Mouse (Mus musculus) stomach, embryonic 16.5 days (tissue): ENCODE data around the gene Ppard. TPM values are rescaled to one million over a fixed set of nuclear protein-coding genes. Genes with fewer than 3 reads are reported as not detected.

Experiments
- ATAC-seq: fragments of 200-750 bp; cut with Nextera tagmentation; 2 replicates; pipeline ENCODE4 v1.8.0; 2017; ENCODE audit warnings: moderate number of reproducible peaks, moderate TSS enrichment; ENCODE audit not compliant: insufficient read depth, low FRiP score
- H3K27ac ChIP-seq: fragments of 300-500 bp; sonication (generic); 2 replicates; pipeline ENCODE4 v1.5.1; 2014; ENCODE audit warnings: low read length
- H3K27me3 ChIP-seq: fragments of 300-500 bp; sonication (generic); 2 replicates; pipeline ENCODE4 v1.6.1; 2014; ENCODE audit warnings: low read length, control low read depth, mixed read lengths; ENCODE audit not compliant: control insufficient read depth, insufficient read depth
- H3K36me3 ChIP-seq: fragments of 300-500 bp; sonication (generic); 2 replicates; pipeline ENCODE4 v1.6.1; 2014; ENCODE audit warnings: low read length; ENCODE audit not compliant: control insufficient read depth, insufficient read depth
- H3K4me1 ChIP-seq: fragments of 300-500 bp; sonication (generic); 2 replicates; pipeline ENCODE4 v1.6.1; 2014; ENCODE audit warnings: low read length, control low read depth, mixed read lengths; ENCODE audit not compliant: control insufficient read depth, insufficient read depth
- H3K4me2 ChIP-seq: fragments of 300-500 bp; sonication (generic); 2 replicates; pipeline ENCODE4 v1.6.1; 2014; ENCODE audit warnings: low read depth, low read length, mixed read lengths
- H3K4me3 ChIP-seq: fragments of 300-500 bp; sonication (generic); replicated peaks from 2 replicates; pipeline ENCODE4 v1.5.1; 2014; ENCODE audit warnings: mild to moderate bottlenecking, low read length
- H3K9ac ChIP-seq: fragments of 300-500 bp; sonication (generic); 2 replicates; pipeline ENCODE4 v1.6.1; 2014; ENCODE audit warnings: low read length
- H3K9me3 ChIP-seq: fragments of 300-500 bp; sonication (generic); replicated peaks from 2 replicates; pipeline ENCODE4 v1.6.1; 2016; ENCODE audit warnings: low read length, control low read depth; ENCODE audit not compliant: control insufficient read depth
- WGBS: fragments of 180-500 bp; shearing (Covaris S2); extraction: QIAGEN DNeasy Blood & Tissue Kit; methylation state at CpG from one replicate; pipeline ENCODE4 v1.1.7; 2014; 5-methylcytosine and 5-hydroxymethylcytosine counted together
- polyA plus RNA-seq: library from polyadenylated mRNA; unstranded; fragments of >200 nt; fragmentation: Nextera tagmentation; extraction: Ambion mirVana; gene quantifications from 2 replicates; pipeline ENCODE4 v1.2.1, GENCODE M21; 2015

Gene Ppard
- 2.8 and 3.0 TPM in 2 replicates for polyA plus RNA-seq

- Histone ChIP-seq H3K27me3 (no peaks in the 10 kb centered on the region), H3K4me3 (peak within 1 kb of the TSS; percentile 77), H3K9ac (peak within 1 kb of the TSS; percentile 88), H3K4me1 (peaks cover 28% of the 10 kb centered on the region), H3K36me3 (no peaks in the 10 kb centered on the region), H3K4me2 (peak within 1 kb of the TSS; percentile 68), H3K9me3 (no peaks in the 10 kb centered on the region), H3K27ac (peak within 1 kb of the TSS; percentile 88)
- under 1% methylated on average over 57 of the region's 57 CpGs for WGBS
- peak; percentile 98 for ATAC-seq
Observed at GRCm38 (mm10) chr17:28232475-28233060, at the start of gene Ppard. TSS of gene Ppard (plus strand) at chr17:28232700.

GRCm38 (mm10) chr17:28184971-28185638, 47.4 kb upstream of the Ppard start:
- H3K36me3 ChIP-seq, result no peaks in the 10 kb centered on the region
- no peak overlapping the region for H3K27ac ChIP-seq
- no peak overlapping the region for H3K4me2 ChIP-seq
- H3K4me3 ChIP-seq, result no peak overlapping the region
- peaks cover 15% of the 10 kb centered on the region for H3K4me1 ChIP-seq
- 67% methylated on average over 7 of the region's 7 CpGs for WGBS
- ATAC-seq, result no peak
- H3K9ac ChIP-seq, result no peak overlapping the region
- H3K27me3 ChIP-seq, result no peaks in the 10 kb centered on the region
- no peaks in the 10 kb centered on the region for H3K9me3 ChIP-seq

- Histone ChIP-seq H3K9me3 (no peaks in the 10 kb centered on the region), H3K4me3 (no peak overlapping the region), H3K27ac (no peak overlapping the region), H3K27me3 (no peaks in the 10 kb centered on the region), H3K4me1 (no peaks in the 10 kb centered on the region), H3K9ac (no peak overlapping the region), H3K4me2 (no peak overlapping the region), H3K36me3 (0 out of 2 replicates have a peak, but pooled peaks cover 3% of the 10 kb centered on the region)
- 85% methylated on average over 5 of the region's 5 CpGs for WGBS
- ATAC-seq, result no peak
Observed at GRCm38 (mm10) chr17:28188313-28188712, 44.2 kb upstream of the Ppard start.

GRCm38 (mm10) chr17:28192754-28193153, 39.7 kb upstream of the Ppard start:
- no peaks in the 10 kb centered on the region for H3K4me1 ChIP-seq
- H3K4me3 ChIP-seq, result no peak overlapping the region
- no peak overlapping the region for H3K9ac ChIP-seq
- H3K36me3 ChIP-seq, result peaks cover 4% of the 10 kb centered on the region; the same call in 1 of the 2 replicates
- no peaks in the 10 kb centered on the region for H3K9me3 ChIP-seq
- H3K27me3 ChIP-seq, result no peaks in the 10 kb centered on the region
- no peak for ATAC-seq
- no peak overlapping the region for H3K4me2 ChIP-seq
- no peak overlapping the region for H3K27ac ChIP-seq
- WGBS, result 54% methylated on average over 1 of the region's 1 CpGs

- Histone ChIP-seq H3K36me3 (peaks cover 12% of the 10 kb centered on the region), H3K4me3 (no peak overlapping the region), H3K27me3 (no peaks in the 10 kb centered on the region), H3K9me3 (no peaks in the 10 kb centered on the region), H3K9ac (no peak overlapping the region), H3K4me2 (no peak overlapping the region), H3K4me1 (no peaks in the 10 kb centered on the region), H3K27ac (no peak overlapping the region)
- WGBS, result 84% methylated on average over 3 of the region's 3 CpGs
- ATAC-seq, result no peak
Observed at GRCm38 (mm10) chr17:28193559-28193958, 38.9 kb upstream of the Ppard start.

- H3K4me1 ChIP-seq, result no peaks in the 10 kb centered on the region
- no peak overlapping the region for H3K9ac ChIP-seq
- H3K4me2 ChIP-seq, result no peak overlapping the region
- H3K27ac ChIP-seq, result no peak overlapping the region
- WGBS, result 90% methylated on average over 10 of the region's 10 CpGs
- no peak overlapping the region for H3K4me3 ChIP-seq
- ATAC-seq, result no peak
- no peaks in the 10 kb centered on the region for H3K9me3 ChIP-seq
- no peaks in the 10 kb centered on the region for H3K27me3 ChIP-seq
- H3K36me3 ChIP-seq, result peaks cover 15% of the 10 kb centered on the region
Observed at GRCm38 (mm10) chr17:28195033-28195432, 37.5 kb upstream of the Ppard start.

- Histone ChIP-seq H3K36me3 (peaks cover 17% of the 10 kb centered on the region), H3K4me3 (no peak overlapping the region), H3K9ac (no peak overlapping the region), H3K27ac (no peak overlapping the region), H3K4me2 (no peak overlapping the region), H3K27me3 (no peaks in the 10 kb centered on the region), H3K4me1 (no peaks in the 10 kb centered on the region), H3K9me3 (no peaks in the 10 kb centered on the region)
- 56% methylated on average over 18 of the region's 18 CpGs for WGBS
- ATAC-seq, result no peak
Observed at GRCm38 (mm10) chr17:28197646-28198045, 34.9 kb upstream of the Ppard start.

- no peak overlapping the region for H3K27ac ChIP-seq
- H3K4me3 ChIP-seq, result no peak overlapping the region
- H3K4me1 ChIP-seq, result peaks cover under 1% of the 10 kb centered on the region; the same call in 1 of the 2 replicates
- H3K36me3 ChIP-seq, result peaks cover 20% of the 10 kb centered on the region
- H3K9me3 ChIP-seq, result no peaks in the 10 kb centered on the region
- 78% methylated on average over 14 of the region's 14 CpGs for WGBS
- H3K4me2 ChIP-seq, result no peak overlapping the region
- no peaks in the 10 kb centered on the region for H3K27me3 ChIP-seq
- ATAC-seq, result no peak
- H3K9ac ChIP-seq, result no peak overlapping the region
Observed at GRCm38 (mm10) chr17:28201982-28202381, 30.5 kb upstream of the Ppard start.

GRCm38 (mm10) chr17:28204052-28204720, 28.3 kb upstream of the Ppard start:
- Histone ChIP-seq H3K36me3 (peaks cover 11% of the 10 kb centered on the region), H3K9me3 (no peaks in the 10 kb centered on the region), H3K4me2 (no peak overlapping the region), H3K27ac (no peak overlapping the region), H3K4me3 (no peak overlapping the region), H3K9ac (no peak overlapping the region), H3K27me3 (no peaks in the 10 kb centered on the region), H3K4me1 (peaks cover 11% of the 10 kb centered on the region)
- 40% methylated on average over 14 of the region's 14 CpGs for WGBS
- ATAC-seq, result no peak
